Mouse (Mus musculus) neutrophil, adult 5-6 weeks (primary cell): Measurements from ENCODE around the gene Gm45261. TPM values are rescaled to one million over a fixed set of nuclear protein-coding genes. Genes with fewer than 3 reads are reported as not detected.

Source experiments
- ATAC-seq: fragments of 151-379, 151-347 bp; 2 replicates; pipeline ENCODE4 v1.8.0; 2017; ENCODE audit warnings: mild to moderate bottlenecking, moderate TSS enrichment; ENCODE audit not compliant: insufficient number of reproducible peaks, poor library complexity, low FRiP score, severe bottlenecking; ENCODE audit errors: extremely low read depth
- total RNA-seq: library from RNA; stranded (forward); fragments of 200-1000 nt; gene quantifications from 2 replicates; pipeline ENCODE4 v1.2.3, GENCODE M21; 2017

Gm45261 gene
- total RNA-seq, result not detected in 2 replicates

DNA sequence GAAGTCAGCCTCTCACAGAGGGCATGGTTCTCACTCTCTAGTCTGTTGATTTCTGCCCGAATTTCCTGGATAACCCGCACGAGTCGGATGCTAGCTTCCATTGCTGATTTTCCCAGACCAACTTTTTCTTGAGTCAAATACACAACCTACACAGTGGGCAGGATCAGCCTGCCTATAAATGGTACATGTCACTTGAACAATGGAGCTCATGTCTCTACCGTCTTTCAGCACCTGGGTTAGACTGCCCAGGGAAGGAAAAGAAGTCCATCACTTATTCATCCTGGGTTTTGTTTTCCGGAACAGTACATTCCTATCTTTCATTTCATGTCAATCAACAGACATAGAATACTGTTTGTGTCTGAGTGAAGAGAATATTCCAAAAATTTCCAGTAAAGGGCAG lies at the start of gene Gm45261:
Gene Gm45261 (minus strand): TSS at position 101 of the 400 bp plus-strand sequence.
- no peak for ATAC-seq

- ATAC-seq, result no peak
These were observed 43.5 kb upstream of the Gm45261 start for GRCm38 (mm10) chr1:80504757-80505156.

- ATAC-seq, result no peak
These were observed 42.8 kb upstream of the Gm45261 start for GRCm38 (mm10) chr1:80504081-80504480.

DNA sequence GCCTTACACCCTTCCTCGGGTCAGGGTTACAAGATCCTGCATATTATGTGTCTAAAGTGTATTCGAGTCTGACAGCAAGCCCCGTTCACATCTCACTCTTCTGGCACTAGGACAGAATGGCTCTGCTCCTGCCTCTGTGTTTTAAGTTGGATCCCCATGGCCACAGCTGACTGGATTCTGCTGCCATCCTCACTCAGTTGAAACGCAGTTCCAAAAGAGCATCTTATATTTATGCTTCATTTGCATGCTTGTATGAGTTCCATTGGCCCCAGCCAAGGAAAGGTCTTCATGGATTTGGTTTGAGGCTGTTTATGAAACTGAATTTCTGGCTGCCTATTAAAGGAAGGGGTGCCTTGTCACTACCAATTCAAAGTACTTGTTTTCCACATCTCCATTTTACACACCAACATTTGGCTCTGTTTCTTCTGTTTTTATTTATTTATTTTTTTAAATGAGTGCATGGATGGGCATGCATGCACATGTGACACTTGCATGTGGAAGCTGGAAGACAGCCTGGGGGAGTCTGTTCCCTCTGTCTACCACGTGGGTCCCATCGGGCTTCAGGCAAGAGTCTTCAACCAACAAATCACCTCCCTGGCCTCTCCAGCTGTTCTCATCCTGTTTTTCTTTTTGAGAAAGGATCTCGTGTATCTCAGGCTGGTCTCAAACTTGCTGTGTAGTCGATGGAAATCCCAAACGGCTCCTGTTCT lies 41.4 kb upstream of the Gm45261 start:
- no peak for ATAC-seq

- no peak for ATAC-seq
These were observed 38.0 kb upstream of the Gm45261 start for GRCm38 (mm10) chr1:80499264-80499663.

- ATAC-seq, result no peak
These were observed 35.1 kb upstream of the Gm45261 start for GRCm38 (mm10) chr1:80496360-80496759.

- no peak for ATAC-seq
These were observed 22.2 kb upstream of the Gm45261 start for GRCm38 (mm10) chr1:80483419-80483818.

DNA sequence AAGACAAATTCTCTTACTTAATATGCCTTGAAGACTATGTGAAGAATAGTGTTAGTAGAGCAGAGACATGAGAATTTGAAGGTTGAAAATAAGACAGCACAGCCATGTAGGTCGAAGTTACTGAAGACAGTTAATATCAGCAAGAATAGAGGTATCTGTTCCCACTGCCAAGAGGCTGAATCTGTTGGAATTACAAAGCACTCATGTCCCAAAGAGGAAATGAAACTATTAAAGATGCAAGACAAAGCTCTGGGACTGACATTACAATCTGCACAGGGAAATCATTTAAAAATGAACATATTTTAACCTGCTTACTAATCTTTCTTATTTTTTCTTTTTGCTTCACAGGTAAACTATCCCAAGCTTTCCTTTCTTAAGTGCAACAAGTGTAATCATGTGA lies 13.7 kb upstream of the Gm45261 start:
- no peak for ATAC-seq

GRCm38 (mm10) chr1:80472395-80472794 lies 11.1 kb upstream of the Gm45261 start:
- no peak for ATAC-seq

- no peak for ATAC-seq
These were observed 1.3 kb downstream of the Gm45261 start for GRCm38 (mm10) chr1:80459923-80460322.

GRCm38 (mm10) chr1:80459477-80459876 lies 1.8 kb downstream of the Gm45261 start:
- ATAC-seq, result no peak

DNA sequence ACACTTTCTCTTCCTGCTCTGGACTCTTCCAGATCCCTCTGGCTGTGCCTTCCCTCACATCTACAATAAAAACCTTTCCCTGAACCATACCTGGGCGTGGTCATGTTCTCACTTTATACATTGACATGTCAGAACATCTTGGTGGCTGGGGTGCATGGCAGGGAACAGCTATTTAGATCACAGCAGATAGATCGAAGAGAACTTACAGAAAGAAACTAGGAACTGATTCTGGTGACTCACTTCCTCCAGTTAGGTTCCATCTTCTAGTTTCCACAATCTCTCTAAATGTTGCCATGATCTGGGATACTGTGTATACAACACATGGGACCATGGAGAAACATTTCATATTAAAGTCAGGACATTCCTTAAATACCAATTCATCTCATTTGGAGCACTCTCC lies 7.3 kb downstream of the Gm45261 start:
- ATAC-seq, result no peak

- ATAC-seq, result peak; percentile 62; the same call in 1 of the 2 replicates
These were observed 9.2 kb downstream of the Gm45261 start for GRCm38 (mm10) chr1:80451914-80452549.

DNA sequence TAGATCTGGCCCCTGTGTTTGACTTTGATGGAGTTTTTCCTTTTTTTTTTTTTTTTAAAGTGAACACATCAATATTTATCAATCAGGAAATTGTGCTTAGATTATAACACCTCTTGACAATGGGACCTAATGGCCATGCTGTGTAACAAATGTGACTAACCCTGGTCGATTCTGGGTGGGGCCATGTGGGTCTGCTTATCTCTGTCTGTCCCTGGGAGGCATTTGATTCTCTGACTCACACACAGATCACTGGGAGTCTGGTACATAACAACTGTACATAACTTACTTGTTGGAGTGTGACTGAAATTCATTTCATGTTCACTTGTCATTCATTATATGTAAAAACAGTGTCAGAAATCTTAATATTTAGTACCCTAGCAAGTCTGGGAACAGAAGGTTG lies 13.7 kb downstream of the Gm45261 start:
- ATAC-seq, result no peak

DNA sequence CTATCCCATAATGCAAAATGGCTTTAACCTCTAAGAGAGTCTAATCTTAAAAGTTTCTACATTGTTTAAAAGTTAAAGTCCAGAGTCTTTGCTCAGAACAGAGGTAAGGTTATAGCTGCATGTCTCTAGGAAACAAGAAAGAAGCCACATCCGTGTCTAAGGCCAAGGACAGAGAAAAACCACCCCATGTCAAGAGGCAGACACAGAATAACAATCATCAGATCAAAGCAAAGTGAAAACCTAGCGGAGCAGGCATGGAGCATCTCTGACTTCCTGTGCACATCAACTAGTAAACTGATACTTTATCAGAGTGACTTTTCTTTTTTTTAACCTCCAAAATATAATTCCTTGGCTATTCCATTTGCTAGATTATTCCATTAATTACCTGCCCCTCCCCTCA lies 20.3 kb downstream of the Gm45261 start:
- ATAC-seq, result peak; percentile 36; the same call in 1 of the 2 replicates

- no peak for ATAC-seq
These were observed 22.7 kb downstream of the Gm45261 start for GRCm38 (mm10) chr1:80438506-80438905.

GRCm38 (mm10) chr1:80427946-80428345 lies 33.3 kb downstream of the Gm45261 start:
- no peak for ATAC-seq

DNA sequence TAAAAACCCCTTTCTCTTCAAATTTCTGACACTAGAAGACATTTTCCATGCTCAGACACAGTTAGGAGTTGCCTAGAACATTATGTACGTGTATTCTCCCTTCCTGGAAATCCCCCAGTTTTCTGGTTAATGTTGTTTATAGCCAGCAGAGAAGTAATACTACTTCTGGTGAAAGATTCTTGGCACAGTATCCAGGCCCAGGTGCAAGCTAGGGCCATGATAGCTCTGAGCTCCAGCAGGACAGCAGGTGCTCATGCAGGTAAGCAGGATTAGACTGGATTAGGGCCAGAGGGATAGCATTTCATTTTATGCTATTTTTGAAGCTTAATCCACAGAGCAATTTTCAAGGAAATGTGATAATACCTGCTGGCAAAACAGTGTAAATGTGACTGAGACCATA lies 33.8 kb downstream of the Gm45261 start:
- no peak for ATAC-seq

DNA sequence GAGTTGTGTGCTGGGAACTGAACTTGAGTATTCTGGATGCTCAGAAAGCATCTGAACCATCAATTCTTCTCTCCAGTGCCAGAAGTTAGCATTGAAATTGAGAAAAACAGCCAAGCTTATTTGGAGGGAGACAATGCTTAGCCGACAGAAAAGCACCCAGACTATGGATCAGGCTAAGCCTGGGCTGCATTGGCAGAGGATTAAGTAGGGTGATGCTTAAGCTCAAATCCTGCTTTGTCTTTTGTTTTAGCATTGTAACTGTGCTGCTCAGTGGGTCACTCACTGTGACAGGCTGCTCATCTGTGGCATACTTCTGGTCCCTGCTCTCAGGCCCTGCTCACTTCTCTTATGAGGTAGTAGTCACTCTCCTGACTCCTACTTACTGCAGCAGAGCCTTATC lies 36.6 kb downstream of the Gm45261 start:
- ATAC-seq, result no peak

GRCm38 (mm10) chr1:80418321-80419045 lies 42.8 kb downstream of the Gm45261 start:
- peak; percentile 63 for ATAC-seq
